Mouse (Mus musculus): ENCODE measurements at regions not wholly inside any gene's neighbourhood (a gene's known extent, or its start where the extent isn't known, plus 50 kb on each side); places are given as distances from the start of the nearest gene placed in this dataset.
A peak's percentile ranks its signal among the peaks of the same experiment; 100 is the strongest.

DNA sequence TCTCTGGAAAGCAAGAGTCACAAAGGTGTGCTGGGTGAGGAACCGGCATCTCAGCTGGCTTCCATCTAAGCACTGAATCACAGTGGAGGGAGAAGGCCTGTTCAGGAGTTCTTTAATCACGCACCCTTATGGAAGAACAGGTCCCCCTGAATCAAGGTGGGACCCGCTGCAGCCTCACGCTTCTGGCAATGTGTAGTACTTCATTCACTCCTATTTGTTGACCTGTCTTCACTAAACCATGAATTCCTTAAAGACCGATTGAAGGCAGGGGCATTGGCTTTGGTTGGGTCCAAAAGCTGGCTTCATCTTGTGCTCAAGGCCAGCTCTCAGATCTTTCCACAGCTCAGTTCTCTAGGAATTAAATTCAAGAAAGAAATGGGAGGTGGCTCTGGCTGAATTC is 154.5 kb downstream of the Gm45692 start:
- in situ Hi-C loops (cut with MboI; ENCODE audit: low pct_ligation_motif_present, low pct_unique_long_range_greater_than_20kb, low sequenced_read_pairs) = no loop called here
- no peak for TF ChIP-seq NELFE (IDR thresholded peaks at IDR 0.05; ENCODE audit: low read depth, low read length)
- TF ChIP-seq ZMIZ1 (IDR thresholded peaks at IDR 0.05; ENCODE audit: low read depth, low read length) = no peak
- TF ChIP-seq CHD1 (IDR thresholded peaks at IDR 0.05; ENCODE audit: low read depth, low read length) = no peak
- no peak for TF ChIP-seq ZKSCAN1 (IDR thresholded peaks at IDR 0.05; ENCODE audit: borderline replicate concordance, low read depth, low read length)
- TF ChIP-seq EP300 (IDR thresholded peaks at IDR 0.05; ENCODE audit: low read length) = no peak
- no peak for TF ChIP-seq JUN (IDR thresholded peaks at IDR 0.05; ENCODE audit: insufficient read depth, low read depth, low read length)
- TF ChIP-seq POLR2A (IDR thresholded peaks at IDR 0.05; ENCODE audit: low read depth, low read length) = no peak
- Histone ChIP-seq H3K9ac (ENCODE audit: insufficient read depth, low read depth) (no peak overlapping the region), H3K27me3 (replicated peaks) (no peaks in the 10 kb centered on the region), H3K4me1 (ENCODE audit: control insufficient read depth in 1 of 2, insufficient read depth in 2 of 2) (peaks cover 0 to 2% of the 10 kb centered on the region in 2 experiments; a peak in 2 of 4 replicates), H3K79me2 (replicated peaks; ENCODE audit: control insufficient read depth, extremely low read depth, insufficient read depth, poor library complexity, severe bottlenecking) (no peaks in the 10 kb centered on the region), H3K4me2 (ENCODE audit: insufficient read depth, low read depth, poor library complexity, severe bottlenecking) (no peak overlapping the region), H3K27ac (ENCODE audit: insufficient read depth, low read depth) (no peak overlapping the region), H3K9me3 (replicated peaks; ENCODE audit: low read length) (no peaks in the 10 kb centered on the region), H3K36me3 (replicated peaks in 1 of 2; ENCODE audit: control insufficient read depth in 1 of 2, insufficient read depth in 1 of 2, low read length in 1 of 2) (no peaks in the 10 kb centered on the region), H3K4me3 (replicated peaks in 1 of 3; ENCODE audit: low read depth in 2 of 3, low read length in 2 of 3, poor library complexity in 1 of 3) (no peak overlapping the region)
- dilution Hi-C loops (cut with MboI; ENCODE audit: extremely low pct_ligation_motif_present, extremely low pct_unique_long_range_greater_than_20kb, low sequenced_read_pairs) = no loop called here
- no peak for DNase-seq (ENCODE audit: extremely low read depth)

DNA sequence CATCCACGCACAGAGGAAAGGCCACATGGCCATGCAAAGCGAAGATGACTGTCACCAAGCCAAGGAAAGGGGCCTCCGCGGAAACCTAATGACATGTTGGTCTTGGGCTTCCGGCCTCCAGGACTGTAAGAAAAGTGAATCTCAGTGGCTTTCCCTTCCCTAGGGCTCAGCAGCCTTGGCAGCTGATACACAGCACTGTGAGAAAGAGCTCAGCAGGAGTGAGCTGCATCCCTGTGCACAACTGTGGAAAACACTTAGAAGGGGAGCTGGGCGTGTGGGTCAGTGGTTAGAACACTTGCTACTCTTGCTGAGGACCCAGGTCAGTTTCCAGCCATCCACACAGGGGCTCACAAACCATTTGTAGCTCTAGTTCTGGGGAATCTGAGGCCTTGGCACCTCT is 155.1 kb downstream of the Gm45692 start:
- TF ChIP-seq BHLHE40 (IDR thresholded peaks at IDR 0.05; ENCODE audit: low read depth, low read length) = no peak
- Histone ChIP-seq H3K4me2 (ENCODE audit: insufficient read depth, low read depth, poor library complexity, severe bottlenecking) (no peak overlapping the region), H3K27me3 (replicated peaks) (no peaks in the 10 kb centered on the region), H3K79me2 (replicated peaks; ENCODE audit: control insufficient read depth, extremely low read depth, insufficient read depth, poor library complexity, severe bottlenecking) (no peaks in the 10 kb centered on the region), H3K36me3 (replicated peaks in 1 of 2; ENCODE audit: control insufficient read depth in 1 of 2, insufficient read depth in 1 of 2, low read length in 1 of 2) (no peaks in the 10 kb centered on the region), H3K27ac (ENCODE audit: insufficient read depth, low read depth) (no peak overlapping the region), H3K4me3 (replicated peaks in 1 of 3; ENCODE audit: low read depth in 2 of 3, low read length in 2 of 3, poor library complexity in 1 of 3) (no peak overlapping the region), H3K4me1 (ENCODE audit: control insufficient read depth in 1 of 2, insufficient read depth in 2 of 2) (peaks cover 4 to 9% of the 10 kb centered on the region in 2 experiments; a peak in 2 of 4 replicates), H3K9ac (ENCODE audit: insufficient read depth, low read depth) (no peak overlapping the region), H3K9me3 (replicated peaks; ENCODE audit: low read length) (no peaks in the 10 kb centered on the region)
- in situ Hi-C loops (cut with MboI; ENCODE audit: low pct_ligation_motif_present, low pct_unique_long_range_greater_than_20kb, low sequenced_read_pairs) = no loop called here
- DNase-seq (ENCODE audit: extremely low read depth) = no peak
- dilution Hi-C loops (cut with MboI; ENCODE audit: extremely low pct_ligation_motif_present, extremely low pct_unique_long_range_greater_than_20kb, low sequenced_read_pairs) = no loop called here

DNA sequence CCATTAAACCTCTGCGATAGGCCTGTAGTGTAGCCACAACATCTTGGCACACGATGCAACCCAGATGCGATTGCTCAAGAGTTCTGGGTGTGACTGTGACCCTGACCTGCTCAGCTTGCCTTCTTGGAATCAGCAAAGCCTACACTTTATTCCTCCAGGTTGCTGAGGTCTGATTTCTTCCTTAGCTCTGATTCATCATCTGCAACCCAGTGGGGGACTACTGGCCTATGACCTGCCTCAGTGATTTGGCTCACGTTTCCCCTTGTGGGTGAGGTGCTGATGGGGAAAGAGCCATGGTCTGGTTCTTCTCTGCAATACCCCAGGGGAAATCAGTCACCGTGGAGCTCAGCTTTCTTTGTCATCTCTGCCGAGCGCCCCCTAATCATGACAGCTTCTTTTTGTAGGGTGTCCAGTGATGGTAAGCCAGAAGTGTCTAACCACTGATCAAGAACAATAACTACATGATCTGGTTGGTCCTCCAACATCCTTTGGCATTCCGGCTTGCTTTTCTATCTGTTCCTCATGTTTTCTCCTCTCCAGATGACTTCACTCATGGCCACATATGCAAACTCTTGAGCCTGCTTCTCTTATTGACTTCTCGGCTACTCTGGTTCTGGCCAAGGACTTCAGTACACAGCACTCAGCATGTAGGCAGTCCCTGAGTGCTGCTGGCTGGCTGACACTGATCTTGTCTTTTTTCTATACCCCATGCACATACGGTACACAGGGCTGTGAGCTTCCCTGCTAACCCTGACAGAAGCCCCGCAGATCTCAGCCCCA is 163.0 kb downstream of the Gm45692 start:
- peak; percentile 48 for DNase-seq (ENCODE audit: extremely low read depth)
- Histone ChIP-seq H3K79me2 (replicated peaks; ENCODE audit: control insufficient read depth, extremely low read depth, insufficient read depth, poor library complexity, severe bottlenecking) (no peaks in the 10 kb centered on the region), H3K4me3 (replicated peaks in 1 of 3; ENCODE audit: low read depth in 2 of 3, low read length in 2 of 3, poor library complexity in 1 of 3) (no peak overlapping the region), H3K27ac (ENCODE audit: insufficient read depth, low read depth) (0 out of 2 replicates have a peak overlapping the region, but pooled peaks have one; percentile 3), H3K27me3 (replicated peaks) (no peaks in the 10 kb centered on the region), H3K4me2 (ENCODE audit: insufficient read depth, low read depth, poor library complexity, severe bottlenecking) (no peak overlapping the region), H3K4me1 (ENCODE audit: control insufficient read depth in 1 of 2, insufficient read depth in 2 of 2) (peaks cover 13 to 32% of the 10 kb centered on the region in 2 experiments), H3K9ac (ENCODE audit: insufficient read depth, low read depth) (no peak overlapping the region), H3K9me3 (replicated peaks; ENCODE audit: low read length) (peaks cover 6% of the 10 kb centered on the region), H3K36me3 (replicated peaks in 1 of 2; ENCODE audit: control insufficient read depth in 1 of 2, insufficient read depth in 1 of 2, low read length in 1 of 2) (no peaks in the 10 kb centered on the region)
- dilution Hi-C loops (cut with MboI; ENCODE audit: extremely low pct_ligation_motif_present, extremely low pct_unique_long_range_greater_than_20kb, low sequenced_read_pairs) = no loop called here
- TF ChIP-seq BHLHE40 (IDR thresholded peaks at IDR 0.05; ENCODE audit: low read depth, low read length) (peak; percentile 89), ETS1 (conservative IDR thresholded peaks at IDR 0.05; ENCODE audit: low read depth, low read length) (peak; percentile 53; the same call in 1 of the 2 replicates), CTCF (conservative IDR thresholded peaks at IDR 0.05 in 1 of 2, IDR thresholded peaks at IDR 0.05 in 1 of 2; ENCODE audit: low read depth in 2 of 2, low read length in 2 of 2) (peak in 1 of 2 experiments; percentile 22; a peak in 1 of 4 replicates), EP300 (IDR thresholded peaks at IDR 0.05; ENCODE audit: low read length) (no peak), KAT2A (IDR thresholded peaks at IDR 0.05; ENCODE audit: insufficient replicate concordance, low read length) (no peak)
- in situ Hi-C loops (cut with MboI; ENCODE audit: low pct_ligation_motif_present, low pct_unique_long_range_greater_than_20kb, low sequenced_read_pairs) = loop anchor here (25.0 kb wide), 1 partner anchor 155 kb away; no protein-coding TSS in a partner anchor
